Mouse (Mus musculus): Measurements from ENCODE around the gene Gm17304. TPM values are rescaled to one million over a fixed set of nuclear protein-coding genes. Genes with fewer than 3 reads are reported as not detected.
A peak's percentile ranks its signal among the peaks of the same experiment; 100 is the strongest.

Gene Gm17304
- polyA plus RNA-seq, 1 experiment from 2014 or later: not detected

- H3K36me3 ChIP-seq: peaks cover 15% of the 10 kb centered on the region
- H3K9ac ChIP-seq: no peak overlapping the region
- H3K4me1 ChIP-seq: 0 out of 2 replicates have a peak, but pooled peaks cover 13% of the 10 kb centered on the region
- H3K4me3 ChIP-seq: no peak overlapping the region
- no peak overlapping the region for H3K4me2 ChIP-seq (replicated peaks)
- no peaks in the 10 kb centered on the region for H3K27me3 ChIP-seq
- H3K9me3 ChIP-seq (replicated peaks): no peaks in the 10 kb centered on the region
- no peak for ATAC-seq (ENCODE audit: low FRiP score)
- no peak overlapping the region for H3K27ac ChIP-seq
Measured at GRCm38 (mm10) chr5:106594388-106594787, 14.5 kb upstream of the Gm17304 start.

DNA sequence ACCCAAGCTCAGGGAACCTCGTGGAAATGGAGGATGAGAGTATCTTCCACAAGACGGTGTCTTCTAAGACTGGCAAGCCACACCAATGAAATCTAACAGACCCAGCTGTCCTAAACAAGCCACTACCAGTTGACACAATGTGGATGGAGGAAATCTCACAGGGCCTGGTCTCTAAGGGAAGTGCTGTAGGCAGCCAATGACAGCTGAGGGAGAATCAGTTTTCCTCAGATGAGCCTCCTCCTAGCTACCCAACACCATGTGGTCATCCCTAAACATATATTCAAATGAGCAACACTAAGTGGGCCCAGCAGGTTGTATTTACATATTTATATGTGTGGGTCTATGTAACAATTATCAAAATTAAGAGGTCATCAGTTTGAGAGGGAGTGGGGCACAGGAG is 11.4 kb upstream of the Gm17304 start:
- Histone ChIP-seq H3K36me3 (0 out of 2 replicates have a peak, but pooled peaks cover 3% of the 10 kb centered on the region), H3K27ac (no peak overlapping the region), H3K9me3 (replicated peaks) (no peaks in the 10 kb centered on the region), H3K27me3 (no peaks in the 10 kb centered on the region), H3K4me1 (0 out of 2 replicates have a peak, but pooled peaks cover 20% of the 10 kb centered on the region), H3K4me2 (replicated peaks) (no peak overlapping the region), H3K9ac (no peak overlapping the region), H3K4me3 (no peak overlapping the region)
- 74% methylated on average over 2 of the region's 2 CpGs for WGBS
- peak; percentile 35; the same call in 1 of the 2 replicates for ATAC-seq (ENCODE audit: low FRiP score)

DNA sequence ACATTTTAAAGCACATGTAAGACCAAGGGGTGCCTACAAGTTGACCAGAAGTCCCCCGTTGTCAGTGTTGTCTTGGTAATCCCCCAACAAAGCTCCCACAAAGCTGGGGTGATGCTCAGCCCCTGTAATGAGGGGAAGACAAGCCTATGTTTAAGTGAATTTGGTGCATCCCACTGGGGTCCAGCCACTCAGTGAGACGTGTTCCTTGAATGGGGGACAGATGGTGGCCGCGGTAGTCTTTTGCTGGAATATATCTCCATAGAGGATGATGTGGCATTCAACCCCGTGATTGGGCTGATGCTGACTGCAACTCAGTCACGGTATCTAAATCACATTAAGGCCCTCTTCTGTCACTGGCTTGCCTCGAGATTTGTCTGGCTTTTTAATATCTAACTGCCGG is 9.4 kb upstream of the Gm17304 start:
- no peak overlapping the region for H3K27ac ChIP-seq
- H3K4me3 ChIP-seq: no peak overlapping the region
- 57% methylated on average over 8 of the region's 8 CpGs for WGBS
- no peaks in the 10 kb centered on the region for H3K9me3 ChIP-seq (replicated peaks)
- 0 out of 2 replicates have a peak, but pooled peaks cover 3% of the 10 kb centered on the region for H3K36me3 ChIP-seq
- H3K9ac ChIP-seq: no peak overlapping the region
- H3K4me2 ChIP-seq (replicated peaks): no peak overlapping the region
- ATAC-seq (ENCODE audit: low FRiP score): peak; percentile 38; the same call in 1 of the 2 replicates
- 0 out of 2 replicates have a peak, but pooled peaks cover 20% of the 10 kb centered on the region for H3K4me1 ChIP-seq
- H3K27me3 ChIP-seq: no peaks in the 10 kb centered on the region

GRCm38 (mm10) chr5:106604381-106604780 is 4.5 kb upstream of the Gm17304 start:
- ATAC-seq (ENCODE audit: low FRiP score): no peak
- no peaks in the 10 kb centered on the region for H3K27me3 ChIP-seq
- no peak overlapping the region for H3K4me2 ChIP-seq (replicated peaks)
- no peak overlapping the region for H3K4me3 ChIP-seq
- 91% methylated on average over 5 of the region's 5 CpGs for WGBS
- H3K36me3 ChIP-seq: 0 out of 2 replicates have a peak, but pooled peaks cover 2% of the 10 kb centered on the region
- H3K9ac ChIP-seq: no peak overlapping the region
- H3K9me3 ChIP-seq (replicated peaks): no peaks in the 10 kb centered on the region
- no peak overlapping the region for H3K27ac ChIP-seq
- 0 out of 2 replicates have a peak, but pooled peaks cover 7% of the 10 kb centered on the region for H3K4me1 ChIP-seq

- WGBS: 90% methylated on average over 6 of the region's 6 CpGs
- Histone ChIP-seq H3K27me3 (no peaks in the 10 kb centered on the region), H3K9ac (no peak overlapping the region), H3K4me1 (0 out of 2 replicates have a peak, but pooled peaks cover 1% of the 10 kb centered on the region), H3K27ac (no peak overlapping the region), H3K4me3 (no peak overlapping the region), H3K4me2 (replicated peaks) (no peak overlapping the region), H3K9me3 (replicated peaks) (no peaks in the 10 kb centered on the region), H3K36me3 (0 out of 2 replicates have a peak, but pooled peaks cover 2% of the 10 kb centered on the region)
- ATAC-seq (ENCODE audit: low FRiP score): no peak
Measured at GRCm38 (mm10) chr5:106605096-106605495, 3.8 kb upstream of the Gm17304 start.

GRCm38 (mm10) chr5:106607081-106607480 is 1.8 kb upstream of the Gm17304 start:
- Histone ChIP-seq H3K27me3 (no peaks in the 10 kb centered on the region), H3K27ac (no peak overlapping the region), H3K4me2 (replicated peaks) (no peak overlapping the region), H3K4me3 (no peak overlapping the region), H3K36me3 (0 out of 2 replicates have a peak, but pooled peaks cover 8% of the 10 kb centered on the region), H3K9me3 (replicated peaks) (no peaks in the 10 kb centered on the region), H3K4me1 (no peaks in the 10 kb centered on the region), H3K9ac (no peak overlapping the region)
- ATAC-seq (ENCODE audit: low FRiP score): no peak
- 88% methylated on average over 5 of the region's 5 CpGs for WGBS

GRCm38 (mm10) chr5:106612151-106612550 is 3.3 kb downstream of the Gm17304 start:
- no peak for ATAC-seq (ENCODE audit: low FRiP score)
- H3K9me3 ChIP-seq (replicated peaks): no peaks in the 10 kb centered on the region
- 0 out of 2 replicates have a peak, but pooled peaks cover 10% of the 10 kb centered on the region for H3K36me3 ChIP-seq
- no peaks in the 10 kb centered on the region for H3K27me3 ChIP-seq
- 94% methylated on average over 2 of the region's 2 CpGs for whole genome bisulfite sequencing
- H3K4me1 ChIP-seq: no peaks in the 10 kb centered on the region
- H3K9ac ChIP-seq: no peak overlapping the region
- H3K27ac ChIP-seq: no peak overlapping the region
- H3K4me2 ChIP-seq (replicated peaks): no peak overlapping the region
- no peak overlapping the region for H3K4me3 ChIP-seq

- ATAC-seq (ENCODE audit: low FRiP score): no peak
- Histone ChIP-seq H3K4me1 (no peaks in the 10 kb centered on the region), H3K27ac (no peak overlapping the region), H3K4me2 (replicated peaks) (no peak overlapping the region), H3K27me3 (no peaks in the 10 kb centered on the region), H3K4me3 (no peak overlapping the region), H3K9me3 (replicated peaks) (no peaks in the 10 kb centered on the region), H3K9ac (no peak overlapping the region), H3K36me3 (0 out of 2 replicates have a peak, but pooled peaks cover 11% of the 10 kb centered on the region)
- whole genome bisulfite sequencing: 87% methylated on average over 7 of the region's 7 CpGs
Measured at GRCm38 (mm10) chr5:106614570-106614969, 5.7 kb downstream of the Gm17304 start.

DNA sequence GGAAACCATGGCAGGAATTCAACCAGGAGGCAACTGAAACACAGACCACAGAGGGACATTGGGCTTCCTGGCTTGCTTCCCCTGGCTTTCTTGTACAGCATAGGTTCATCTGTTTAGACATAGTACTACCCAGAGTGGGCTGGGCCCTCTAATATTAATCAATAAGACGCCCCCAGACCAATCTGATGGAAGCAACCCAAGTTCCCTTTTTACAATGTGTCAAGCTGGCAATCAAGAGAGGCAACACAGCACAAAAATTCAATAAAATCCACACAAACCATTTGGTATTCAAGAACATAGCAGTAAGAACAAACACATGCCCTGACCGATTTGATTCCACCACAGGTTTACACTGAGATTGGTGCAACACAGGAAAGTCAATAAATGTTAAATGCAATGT is 6.1 kb downstream of the Gm17304 start:
- Histone ChIP-seq H3K27me3 (no peaks in the 10 kb centered on the region), H3K4me3 (no peak overlapping the region), H3K36me3 (0 out of 2 replicates have a peak, but pooled peaks cover 11% of the 10 kb centered on the region), H3K4me2 (replicated peaks) (no peak overlapping the region), H3K4me1 (no peaks in the 10 kb centered on the region), H3K27ac (no peak overlapping the region), H3K9ac (no peak overlapping the region), H3K9me3 (replicated peaks) (no peaks in the 10 kb centered on the region)
- ATAC-seq (ENCODE audit: low FRiP score): no peak
- WGBS: 89% methylated on average over 2 of the region's 2 CpGs

GRCm38 (mm10) chr5:106620446-106620845 is 11.5 kb downstream of the Gm17304 start:
- no peaks in the 10 kb centered on the region for H3K27me3 ChIP-seq
- no peak overlapping the region for H3K4me2 ChIP-seq (replicated peaks)
- H3K4me1 ChIP-seq: no peaks in the 10 kb centered on the region
- peaks cover 12% of the 10 kb centered on the region for H3K36me3 ChIP-seq
- H3K9me3 ChIP-seq (replicated peaks): no peaks in the 10 kb centered on the region
- no peak overlapping the region for H3K4me3 ChIP-seq
- WGBS: 93% methylated on average over 6 of the region's 6 CpGs
- H3K9ac ChIP-seq: no peak overlapping the region
- H3K27ac ChIP-seq: no peak overlapping the region
- no peak for ATAC-seq (ENCODE audit: low FRiP score)

GRCm38 (mm10) chr5:106622193-106622592 is 13.3 kb downstream of the Gm17304 start:
- Histone ChIP-seq H3K27me3 (no peaks in the 10 kb centered on the region), H3K27ac (no peak overlapping the region), H3K4me3 (no peak overlapping the region), H3K4me1 (no peaks in the 10 kb centered on the region), H3K4me2 (replicated peaks) (no peak overlapping the region), H3K9ac (no peak overlapping the region), H3K9me3 (replicated peaks) (no peaks in the 10 kb centered on the region), H3K36me3 (peaks cover 12% of the 10 kb centered on the region)
- ATAC-seq (ENCODE audit: low FRiP score): no peak
- WGBS: 94% methylated on average over 5 of the region's 5 CpGs

- Histone ChIP-seq H3K9ac (no peak overlapping the region), H3K27me3 (no peaks in the 10 kb centered on the region), H3K4me3 (no peak overlapping the region), H3K27ac (no peak overlapping the region), H3K9me3 (replicated peaks) (no peaks in the 10 kb centered on the region), H3K4me1 (0 out of 2 replicates have a peak, but pooled peaks cover 2% of the 10 kb centered on the region), H3K4me2 (replicated peaks) (no peak overlapping the region), H3K36me3 (peaks cover 12% of the 10 kb centered on the region)
- WGBS: 92% methylated on average over 4 of the region's 4 CpGs
- no peak for ATAC-seq (ENCODE audit: low FRiP score)
Measured at GRCm38 (mm10) chr5:106623337-106623736, 14.4 kb downstream of the Gm17304 start.

All from hindbrain, embryonic 12.5 days (tissue).